Mouse (Mus musculus) left cerebral cortex, adult 11 months (tissue): ENCODE data around the gene Mgat5.
A peak's percentile ranks its signal among the peaks of the same experiment; 100 is the strongest.

Experiments
- DNase-seq: peaks from one replicate; pipeline ENCODE4 v3.0.0; 2022; ENCODE audit warnings: low spot score

The Mgat5 gene

GRCm38 (mm10) chr1:127437091-127437490 is 232.3 kb downstream of the Mgat5 start:
- no peak for DNase-seq

GRCm38 (mm10) chr1:127439452-127439891 is 234.7 kb downstream of the Mgat5 start:
- no peak for DNase-seq

GRCm38 (mm10) chr1:127441007-127441406 is 236.2 kb downstream of the Mgat5 start:
- DNase-seq, result no peak

- DNase-seq, result no peak
Observed at GRCm38 (mm10) chr1:127441736-127442135, 236.9 kb downstream of the Mgat5 start.

GRCm38 (mm10) chr1:127442880-127443877 is 238.4 kb downstream of the Mgat5 start:
- DNase-seq, result no peak

- no peak for DNase-seq
Observed at GRCm38 (mm10) chr1:127444836-127445485, 240.1 kb downstream of the Mgat5 start.

GRCm38 (mm10) chr1:127453397-127453796 is 248.6 kb downstream of the Mgat5 start:
- no peak for DNase-seq

- DNase-seq, result no peak
Observed at GRCm38 (mm10) chr1:127459015-127459451, 254.2 kb downstream of the Mgat5 start.

GRCm38 (mm10) chr1:127459576-127459975 is 254.8 kb downstream of the Mgat5 start:
- DNase-seq, result no peak

GRCm38 (mm10) chr1:127461017-127461416 is 256.2 kb downstream of the Mgat5 start:
- no peak for DNase-seq

GRCm38 (mm10) chr1:127464041-127464440 is 259.2 kb downstream of the Mgat5 start:
- DNase-seq, result no peak

- no peak for DNase-seq
Observed at GRCm38 (mm10) chr1:127465292-127465691, 260.5 kb downstream of the Mgat5 start.

GRCm38 (mm10) chr1:127467238-127467637 is 262.4 kb downstream of the Mgat5 start:
- DNase-seq, result no peak

GRCm38 (mm10) chr1:127470175-127470574 is 265.4 kb downstream of the Mgat5 start:
- DNase-seq, result no peak

GRCm38 (mm10) chr1:127475756-127476155 is 270.9 kb downstream of the Mgat5 start:
- DNase-seq, result no peak

- no peak for DNase-seq
Observed at GRCm38 (mm10) chr1:127482911-127483310, 278.1 kb downstream of the Mgat5 start.

GRCm38 (mm10) chr1:127484188-127484587 is 279.4 kb downstream of the Mgat5 start:
- no peak for DNase-seq

- DNase-seq, result no peak
Observed at GRCm38 (mm10) chr1:127484826-127485225, 280.0 kb downstream of the Mgat5 start.

GRCm38 (mm10) chr1:127487161-127487560 is 282.3 kb downstream of the Mgat5 start:
- DNase-seq, result no peak

GRCm38 (mm10) chr1:127496737-127497543 is 292.1 kb downstream of the Mgat5 start:
- DNase-seq, result no peak

- DNase-seq, result no peak
Observed at GRCm38 (mm10) chr1:127498746-127499145, 293.9 kb downstream of the Mgat5 start.

- peak; percentile 61 for DNase-seq
Observed at GRCm38 (mm10) chr1:127500219-127500618, 295.4 kb downstream of the Mgat5 start.
